Mouse (Mus musculus) fibroblast of lung, adult 2 months (primary cell): ENCODE data around the gene Fgf9.

Source experiments
- DNase-seq: peaks from one replicate; pipeline ENCODE4 v3.0.0-alpha.2; 2011; ENCODE audit warnings: low read depth

Gene Fgf9

GRCm38 (mm10) chr14:58089486-58089885 is 19.1 kb downstream of the Fgf9 start:
- no peak for DNase-seq

GRCm38 (mm10) chr14:58091321-58091720 is 21.0 kb downstream of the Fgf9 start:
- no peak for DNase-seq

GRCm38 (mm10) chr14:58099599-58099998 is 29.3 kb downstream of the Fgf9 start:
- no peak for DNase-seq

GRCm38 (mm10) chr14:58101298-58101697 is 31.0 kb downstream of the Fgf9 start:
- no peak for DNase-seq

GRCm38 (mm10) chr14:58104266-58104665 is 33.9 kb downstream of the Fgf9 start:
- no peak for DNase-seq

GRCm38 (mm10) chr14:58105596-58105995 is 35.2 kb downstream of the Fgf9 start:
- DNase-seq: no peak

GRCm38 (mm10) chr14:58109601-58110000 is 39.3 kb downstream of the Fgf9 start:
- no peak for DNase-seq

- DNase-seq: no peak
These were observed 41.2 kb downstream of the Fgf9 start for GRCm38 (mm10) chr14:58111562-58111961.

GRCm38 (mm10) chr14:58112341-58112740 is 42.0 kb downstream of the Fgf9 start:
- DNase-seq: no peak

- no peak for DNase-seq
These were observed 42.8 kb downstream of the Fgf9 start for GRCm38 (mm10) chr14:58113180-58113579.

GRCm38 (mm10) chr14:58114146-58114545 is 43.8 kb downstream of the Fgf9 start:
- DNase-seq: no peak

GRCm38 (mm10) chr14:58124625-58125024 is 54.3 kb downstream of the Fgf9 start:
- DNase-seq: no peak

GRCm38 (mm10) chr14:58126508-58126907 is 56.2 kb downstream of the Fgf9 start:
- no peak for DNase-seq

GRCm38 (mm10) chr14:58139506-58140055 is 69.2 kb downstream of the Fgf9 start:
- no peak for DNase-seq

GRCm38 (mm10) chr14:58149637-58150470 is 79.5 kb downstream of the Fgf9 start:
- DNase-seq: no peak

- no peak for DNase-seq
These were observed 80.1 kb downstream of the Fgf9 start for GRCm38 (mm10) chr14:58150471-58150855.

- DNase-seq: no peak
These were observed 81.8 kb downstream of the Fgf9 start for GRCm38 (mm10) chr14:58152110-58152509.

GRCm38 (mm10) chr14:58153470-58154416 is 83.4 kb downstream of the Fgf9 start:
- DNase-seq: peak; percentile 30

- no peak for DNase-seq
These were observed 90.3 kb downstream of the Fgf9 start for GRCm38 (mm10) chr14:58160624-58161023.
